Mouse (Mus musculus) retina, embryonic 14.5 days (tissue): ENCODE data around the gene Gm49027.
"Not testable (repeated sequence)": the region's sequence is repeated elsewhere in the genome, so short reads cannot be mapped to it uniquely, and the experiment has no call there.

Experiments used
- DNase-seq: peaks from one replicate; pipeline ENCODE4 v3.0.0-alpha.2; 2015; ENCODE audit warnings: low spot score

Gm49027 gene

GRCm38 (mm10) chr5:123525281-123525680, at the start of gene Gm49027:
Gene Gm49027, minus strand, starts transcription at chr5:123525488.
- no peak for DNase-seq

GRCm38 (mm10) chr5:123573362-123573761, 48.1 kb upstream of the Gm49027 start:
- no peak for DNase-seq

- DNase-seq = peak; percentile 98
Measured at GRCm38 (mm10) chr5:123572357-123573186, 47.3 kb upstream of the Gm49027 start, which contains the start of gene Vps33a. Gene Vps33a, minus strand, starts transcription at chr5:123573038.

- DNase-seq = no peak
Measured at GRCm38 (mm10) chr5:123561128-123561527, 35.8 kb upstream of the Gm49027 start.

GRCm38 (mm10) chr5:123559588-123559987, 34.3 kb upstream of the Gm49027 start:
- DNase-seq = no peak

GRCm38 (mm10) chr5:123556451-123556850, 31.2 kb upstream of the Gm49027 start:
- DNase-seq = no peak

- DNase-seq = no peak
Measured at GRCm38 (mm10) chr5:123555693-123556092, 30.4 kb upstream of the Gm49027 start.

- DNase-seq = no peak
Measured at GRCm38 (mm10) chr5:123533801-123534200, 8.5 kb upstream of the Gm49027 start.

- no peak for DNase-seq
Measured at GRCm38 (mm10) chr5:123530056-123530455, 4.8 kb upstream of the Gm49027 start.

- no peak for DNase-seq
Measured at GRCm38 (mm10) chr5:123528641-123529040, 3.4 kb upstream of the Gm49027 start.

GRCm38 (mm10) chr5:123525916-123526495, 718 bp upstream of the Gm49027 start:
- no peak for DNase-seq

- DNase-seq = peak; percentile 87
Measured at GRCm38 (mm10) chr5:123524393-123524750, 916 bp downstream of the Gm49027 start.

GRCm38 (mm10) chr5:123523692-123524392, 1.4 kb downstream of the Gm49027 start, which contains the start of gene Diablo:
Gene Diablo, minus strand, starts transcription at chr5:123524176.
- DNase-seq = peak; percentile 100

- DNase-seq = no peak
Measured at GRCm38 (mm10) chr5:123522166-123522565, 3.1 kb downstream of the Gm49027 start.

- DNase-seq = no peak
Measured at GRCm38 (mm10) chr5:123521621-123522020, 3.7 kb downstream of the Gm49027 start.

GRCm38 (mm10) chr5:123520666-123521065, 4.6 kb downstream of the Gm49027 start:
- no peak for DNase-seq

- DNase-seq = no peak
Measured at GRCm38 (mm10) chr5:123514871-123515270, 10.4 kb downstream of the Gm49027 start.

GRCm38 (mm10) chr5:123512102-123512501, 13.2 kb downstream of the Gm49027 start:
- no peak for DNase-seq

- not testable (repeated sequence) for DNase-seq
Measured at GRCm38 (mm10) chr5:123511426-123511825, 13.9 kb downstream of the Gm49027 start.

- DNase-seq = no peak
Measured at GRCm38 (mm10) chr5:123510160-123510559, 15.1 kb downstream of the Gm49027 start, which contains the start of gene B3gnt4. Gene B3gnt4, plus strand, starts transcription at chr5:123510460.

- peak; percentile 38 for DNase-seq
Measured at GRCm38 (mm10) chr5:123508921-123509320, 16.4 kb downstream of the Gm49027 start.

- DNase-seq = peak; percentile 97
Measured at GRCm38 (mm10) chr5:123507936-123508723, 17.2 kb downstream of the Gm49027 start.
